Mouse (Mus musculus): ENCODE measurements around the gene Klhl22. TPM values are rescaled to one million over a fixed set of nuclear protein-coding genes. Genes with fewer than 3 reads are reported as not detected.

The Klhl22 gene
- polyA plus RNA-seq, 1 experiment: 50.9 TPM

DNA sequence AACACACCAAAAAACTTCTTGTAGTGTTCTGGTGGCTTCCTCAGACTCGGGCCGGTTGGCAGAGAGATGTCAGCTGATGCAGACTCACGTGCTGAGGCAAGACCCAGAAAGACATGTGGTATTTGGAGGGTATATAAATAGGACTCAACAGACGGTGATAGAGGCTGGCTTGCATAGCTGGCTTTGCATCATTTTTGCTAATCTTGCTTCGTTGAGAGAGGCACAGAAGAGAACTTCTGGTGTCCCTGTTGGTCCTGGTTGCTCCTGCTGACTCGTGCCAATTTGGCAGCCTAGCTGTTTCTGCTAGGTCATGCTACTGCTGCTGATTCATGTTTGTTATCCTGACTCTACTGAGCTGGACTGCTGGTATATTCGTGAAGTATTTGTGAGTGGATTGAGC is 9.4 kb downstream of the Klhl22 start:
- no peak for TF ChIP-seq POLR2A (IDR thresholded peaks at IDR 0.05; ENCODE audit: low read depth, low read length)
- TF ChIP-seq CTCF (conservative IDR thresholded peaks at IDR 0.05; ENCODE audit: insufficient read depth, insufficient read length, low read depth, low read length): no peak
- no peak overlapping the region for H3K27ac ChIP-seq (ENCODE audit: insufficient read depth, low read depth, low read length)
- H3K4me1 ChIP-seq (ENCODE audit: control insufficient read depth, insufficient read depth, low read length): no peaks in the 10 kb centered on the region
- WGBS: 64% methylated on average over 7 of the region's 7 CpGs
- DNase-seq: peak; percentile 12
- H3K4me3 ChIP-seq (ENCODE audit: insufficient read depth, low read depth, low read length): no peak overlapping the region
- H3K36me3 ChIP-seq (ENCODE audit: control insufficient read depth, insufficient read depth, low read length): peaks cover 2% of the 10 kb centered on the region; the same call in 1 of the 2 replicates
- H3K27me3 ChIP-seq (replicated peaks; ENCODE audit: control insufficient read depth, insufficient read depth, low read length): no peaks in the 10 kb centered on the region

DNA sequence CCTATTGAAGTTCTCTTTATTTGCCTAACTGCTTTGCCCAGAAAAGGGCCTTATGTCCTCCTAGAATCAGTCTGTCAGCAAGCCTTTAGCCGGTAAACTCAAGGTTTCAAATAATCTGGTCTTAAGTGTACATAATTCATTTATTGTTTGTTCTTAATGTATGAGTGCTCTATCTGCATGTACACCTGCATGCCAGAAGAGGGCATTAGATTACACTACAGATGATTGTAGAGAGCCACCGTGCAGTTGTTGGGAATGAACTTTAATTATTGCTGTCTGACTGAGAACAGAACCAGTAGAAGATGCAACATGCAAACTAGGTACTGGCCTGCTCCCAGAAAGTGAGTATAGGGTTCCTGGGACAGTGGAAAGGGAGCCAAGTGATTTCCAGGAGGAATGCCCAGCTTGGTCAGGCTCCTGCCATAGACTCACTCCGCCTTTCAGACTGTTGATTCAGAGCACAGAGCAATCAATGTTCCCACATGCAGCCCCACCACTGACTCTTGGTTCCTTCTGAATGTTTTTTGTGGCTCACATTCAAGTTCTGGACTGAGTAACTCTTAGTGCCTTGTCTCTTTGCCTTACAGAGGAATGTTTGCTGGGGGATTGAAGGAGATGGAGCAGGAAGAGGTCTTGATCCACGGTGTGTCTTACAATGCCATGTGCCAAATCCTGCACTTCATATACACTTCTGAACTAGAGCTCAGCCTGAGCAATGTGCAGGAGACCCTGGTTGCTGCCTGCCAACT is 11.9 kb downstream of the Klhl22 start:
- TF ChIP-seq CTCF (conservative IDR thresholded peaks at IDR 0.05; ENCODE audit: insufficient read depth, insufficient read length, low read depth, low read length): no peak
- TF ChIP-seq POLR2A (IDR thresholded peaks at IDR 0.05; ENCODE audit: low read depth, low read length): no peak
- no peaks in the 10 kb centered on the region for H3K27me3 ChIP-seq (replicated peaks; ENCODE audit: control insufficient read depth, insufficient read depth, low read length)
- no peak overlapping the region for H3K27ac ChIP-seq (ENCODE audit: insufficient read depth, low read depth, low read length)
- no peak overlapping the region for H3K4me3 ChIP-seq (ENCODE audit: insufficient read depth, low read depth, low read length)
- H3K4me1 ChIP-seq (ENCODE audit: control insufficient read depth, insufficient read depth, low read length): no peaks in the 10 kb centered on the region
- H3K36me3 ChIP-seq (ENCODE audit: control insufficient read depth, insufficient read depth, low read length): peaks cover 2% of the 10 kb centered on the region; the same call in 1 of the 2 replicates
- 59% methylated on average over 4 of the region's 4 CpGs for WGBS
- DNase-seq: peak; percentile 38

DNA sequence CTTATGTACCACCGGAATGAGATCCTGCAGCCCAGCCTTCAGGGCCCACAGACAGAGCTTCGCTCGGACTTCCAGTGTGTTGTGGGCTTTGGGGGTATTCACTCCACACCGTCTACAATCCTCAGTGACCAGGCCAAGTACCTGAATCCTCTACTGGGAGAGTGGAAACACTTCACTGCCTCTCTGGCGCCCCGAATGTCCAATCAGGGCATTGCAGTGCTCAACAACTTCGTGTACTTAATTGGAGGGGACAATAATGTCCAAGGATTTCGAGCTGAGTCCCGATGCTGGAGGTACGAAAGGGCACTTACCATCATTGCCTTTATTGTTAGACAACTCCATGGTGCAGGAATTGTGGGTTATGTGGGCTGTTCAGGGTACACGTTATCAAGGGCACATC is 17.4 kb downstream of the Klhl22 start:
- TF ChIP-seq POLR2A (IDR thresholded peaks at IDR 0.05; ENCODE audit: low read depth, low read length): no peak
- TF ChIP-seq CTCF (conservative IDR thresholded peaks at IDR 0.05; ENCODE audit: insufficient read depth, insufficient read length, low read depth, low read length): peak; percentile 69
- Histone ChIP-seq H3K4me1 (ENCODE audit: control insufficient read depth, insufficient read depth, low read length) (no peaks in the 10 kb centered on the region), H3K27ac (ENCODE audit: insufficient read depth, low read depth, low read length) (no peak overlapping the region), H3K4me3 (ENCODE audit: insufficient read depth, low read depth, low read length) (no peak overlapping the region), H3K36me3 (ENCODE audit: control insufficient read depth, insufficient read depth, low read length) (no peaks in the 10 kb centered on the region; the same call in 1 of the 2 replicates), H3K27me3 (replicated peaks; ENCODE audit: control insufficient read depth, insufficient read depth, low read length) (no peaks in the 10 kb centered on the region)
- WGBS: 69% methylated on average over 11 of the region's 11 CpGs
- DNase-seq: peak; percentile 39

DNA sequence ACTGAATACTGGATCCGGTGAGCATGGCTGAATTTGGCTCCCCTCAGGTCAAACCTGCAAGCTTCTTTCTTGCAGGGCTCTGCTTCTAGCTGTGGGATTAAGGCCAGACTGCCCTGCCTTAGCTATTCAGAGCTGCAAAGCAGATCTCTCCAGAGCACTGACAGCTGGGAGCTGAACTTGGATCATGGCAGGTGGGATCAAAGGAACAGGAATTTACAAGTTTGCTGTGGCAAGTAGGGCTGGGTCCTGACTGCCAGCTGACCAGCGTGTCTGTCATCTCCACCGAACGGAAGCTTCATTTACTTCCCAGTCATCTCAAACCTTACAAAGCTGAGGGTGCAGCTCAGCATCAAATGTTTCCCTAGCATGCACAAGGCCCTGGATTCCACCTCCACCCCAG is 18.8 kb downstream of the Klhl22 start:
- H3K4me1 ChIP-seq (ENCODE audit: control insufficient read depth, insufficient read depth, low read length): no peaks in the 10 kb centered on the region
- no peaks in the 10 kb centered on the region for H3K27me3 ChIP-seq (replicated peaks; ENCODE audit: control insufficient read depth, insufficient read depth, low read length)
- no peak overlapping the region for H3K27ac ChIP-seq (ENCODE audit: insufficient read depth, low read depth, low read length)
- DNase-seq: no peak
- H3K36me3 ChIP-seq (ENCODE audit: control insufficient read depth, insufficient read depth, low read length): no peaks in the 10 kb centered on the region; the same call in 1 of the 2 replicates
- 87% methylated on average over 4 of the region's 4 CpGs for WGBS
- H3K4me3 ChIP-seq (ENCODE audit: insufficient read depth, low read depth, low read length): no peak overlapping the region
- TF ChIP-seq POLR2A (IDR thresholded peaks at IDR 0.05; ENCODE audit: low read depth, low read length) (no peak), CTCF (conservative IDR thresholded peaks at IDR 0.05; ENCODE audit: insufficient read depth, insufficient read length, low read depth, low read length) (no peak)

DNA sequence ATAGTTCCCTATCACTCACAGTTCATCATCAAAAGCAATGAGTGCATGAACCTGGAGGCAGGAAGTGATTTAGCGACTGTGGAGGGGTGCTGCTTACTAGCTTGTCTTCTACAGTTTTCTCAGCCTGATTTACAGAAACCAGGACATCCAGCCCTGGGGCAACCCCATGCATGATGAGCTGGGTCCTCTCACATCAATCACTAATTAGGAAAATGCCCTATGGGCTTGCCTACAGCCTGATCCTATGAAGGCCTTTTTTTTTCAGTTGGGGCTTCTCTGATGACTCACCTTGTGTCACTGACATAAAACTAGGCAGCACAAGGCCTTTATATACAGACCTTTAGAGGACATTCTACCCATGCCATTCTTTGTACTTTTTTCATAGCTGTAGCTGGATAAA is 20.3 kb downstream of the Klhl22 start:
- 77% methylated on average over 1 of the region's 1 CpGs for WGBS
- peaks cover 1% of the 10 kb centered on the region; the same call in 1 of the 2 replicates for H3K36me3 ChIP-seq (ENCODE audit: control insufficient read depth, insufficient read depth, low read length)

DNA sequence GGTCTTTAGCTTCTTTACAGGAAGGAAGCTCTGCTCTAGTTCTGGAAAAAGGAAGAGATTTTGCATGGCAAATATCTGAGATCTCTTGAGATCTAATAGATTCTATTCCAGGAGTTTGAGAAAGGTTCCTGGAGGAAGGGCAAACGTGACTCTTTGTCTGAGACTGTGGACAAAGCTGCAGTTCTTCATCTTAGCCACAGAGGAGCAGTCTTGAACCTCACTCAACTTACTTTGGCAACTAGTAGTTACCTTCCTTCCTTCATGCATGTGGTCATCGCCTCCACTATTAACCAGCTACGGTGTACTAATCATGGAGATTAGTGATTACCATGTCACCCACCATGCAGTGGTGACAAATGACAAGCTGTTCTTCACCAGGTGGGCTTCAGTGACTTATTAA is 25.9 kb downstream of the Klhl22 start:
- Histone ChIP-seq H3K27ac (ENCODE audit: insufficient read depth, low read depth, low read length) (no peak overlapping the region), H3K27me3 (replicated peaks; ENCODE audit: control insufficient read depth, insufficient read depth, low read length) (no peaks in the 10 kb centered on the region), H3K4me3 (ENCODE audit: insufficient read depth, low read depth, low read length) (no peak overlapping the region), H3K36me3 (ENCODE audit: control insufficient read depth, insufficient read depth, low read length) (peaks cover 10% of the 10 kb centered on the region), H3K4me1 (ENCODE audit: control insufficient read depth, insufficient read depth, low read length) (no peaks in the 10 kb centered on the region)
- 47% methylated on average over 3 of the region's 3 CpGs for WGBS
- TF ChIP-seq CTCF (conservative IDR thresholded peaks at IDR 0.05; ENCODE audit: insufficient read depth, insufficient read length, low read depth, low read length) (no peak; the same call in 1 of the 2 replicates), POLR2A (IDR thresholded peaks at IDR 0.05; ENCODE audit: low read depth, low read length) (no peak)
- DNase-seq: no peak

More for the DNA sequence above, 20.3 kb downstream of the Klhl22 start:
- H3K4me1 ChIP-seq (ENCODE audit: control insufficient read depth, insufficient read depth, low read length): no peaks in the 10 kb centered on the region
- H3K27ac ChIP-seq (ENCODE audit: insufficient read depth, low read depth, low read length): no peak overlapping the region
- H3K4me3 ChIP-seq (ENCODE audit: insufficient read depth, low read depth, low read length): no peak overlapping the region
- no peaks in the 10 kb centered on the region for H3K27me3 ChIP-seq (replicated peaks; ENCODE audit: control insufficient read depth, insufficient read depth, low read length)
- TF ChIP-seq POLR2A (IDR thresholded peaks at IDR 0.05; ENCODE audit: low read depth, low read length) (no peak), CTCF (conservative IDR thresholded peaks at IDR 0.05; ENCODE audit: insufficient read depth, insufficient read length, low read depth, low read length) (no peak)
- DNase-seq: no peak

DNA sequence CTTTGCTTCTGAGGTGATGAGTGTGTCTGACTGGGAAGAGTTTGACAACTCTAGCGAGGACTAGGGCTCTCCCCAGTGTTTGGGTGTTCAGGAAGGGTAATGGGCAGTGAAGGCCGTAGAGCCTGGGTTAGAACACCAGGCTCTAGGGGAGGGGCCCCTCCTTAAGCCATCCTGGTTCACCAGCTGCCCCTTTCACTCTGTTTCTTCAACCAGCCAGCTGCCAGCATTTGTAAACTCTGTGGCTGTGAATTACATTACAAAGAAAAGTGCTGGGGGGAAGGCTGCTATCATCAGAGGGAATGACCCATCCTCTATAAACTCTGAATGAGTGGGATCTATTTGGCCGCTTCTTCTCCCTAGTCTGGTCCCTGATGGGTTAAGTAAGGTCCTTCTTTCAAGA is 33.3 kb downstream of the Klhl22 start:
- no peak for DNase-seq
- no peak for TF ChIP-seq POLR2A (IDR thresholded peaks at IDR 0.05; ENCODE audit: low read depth, low read length)
- 0 out of 2 replicates have a peak, but pooled peaks cover 2% of the 10 kb centered on the region for H3K4me1 ChIP-seq (ENCODE audit: control insufficient read depth, insufficient read depth, low read length)
- H3K36me3 ChIP-seq (ENCODE audit: control insufficient read depth, insufficient read depth, low read length): peaks cover 3% of the 10 kb centered on the region
- H3K4me3 ChIP-seq (ENCODE audit: insufficient read depth, low read depth, low read length): no peak overlapping the region
- peaks cover 2% of the 10 kb centered on the region; the same call in 1 of the 2 replicates for H3K27me3 ChIP-seq (replicated peaks; ENCODE audit: control insufficient read depth, insufficient read depth, low read length)
- H3K27ac ChIP-seq (ENCODE audit: insufficient read depth, low read depth, low read length): no peak overlapping the region
- 80% methylated on average over 3 of the region's 3 CpGs for WGBS
